Mouse (Mus musculus) G1E (cell line): ENCODE measurements at regions not wholly inside any gene's neighbourhood (a gene's known extent, or its start where the extent isn't known, plus 50 kb on each side); places are given as distances from the start of the nearest gene placed in this dataset.

ENCODE experiments used
- ATAC-seq: 2 replicates; pipeline ENCODE4 v1.8.0; 2016; ENCODE audit warnings: mild to moderate bottlenecking; ENCODE audit not compliant: insufficient number of reproducible peaks, poor library complexity, low FRiP score, severe bottlenecking; ENCODE audit errors: extremely low read depth
- DNase-seq: peaks from one replicate; pipeline ENCODE4 v3.0.0; 2012; ENCODE audit warnings: low spot score
- H3K27me3 ChIP-seq: 2 replicates; pipeline ENCODE4 v1.6.1; 2012; ENCODE audit warnings: mild to moderate bottlenecking, low read length, inconsistent platforms; ENCODE audit not compliant: insufficient read depth
- H3K36me3 ChIP-seq: replicated peaks from 2 replicates; pipeline ENCODE3; 2012; ENCODE audit warnings: mild to moderate bottlenecking, inconsistent platforms
- H3K4me1 ChIP-seq: 2 replicates; pipeline ENCODE4 v1.6.1; 2012; ENCODE audit warnings: low read depth, low read length, inconsistent platforms, mixed read lengths; ENCODE audit not compliant: insufficient read depth
- H3K4me3 ChIP-seq: 2 replicates; pipeline ENCODE4 v1.5.1; 2012; ENCODE audit warnings: low read depth, mild to moderate bottlenecking, inconsistent platforms, low read length, moderate library complexity, mixed read lengths
- H3K9me3 ChIP-seq: replicated peaks from 2 replicates; pipeline ENCODE4 v1.6.1; 2012; ENCODE audit warnings: inconsistent platforms
- CTCF ChIP-seq: IDR thresholded peaks from 2 replicates; pipeline ENCODE4 v1.5.1; 2012; ENCODE audit warnings: low read depth, low read length, inconsistent platforms, mixed read lengths
- GATA1 ChIP-seq: IDR thresholded peaks from 2 replicates; pipeline ENCODE4 v1.6.1; 2012; ENCODE audit warnings: borderline replicate concordance, low read length, inconsistent platforms, mixed read lengths
- GATA2 ChIP-seq: IDR thresholded peaks from 2 replicates; pipeline ENCODE4 v1.6.1; 2012; ENCODE audit warnings: low read depth, low read length, inconsistent platforms, borderline replicate concordance
- POLR2AphosphoS5 ChIP-seq: IDR thresholded peaks from 2 replicates; pipeline ENCODE4 v1.6.1; 2012; ENCODE audit warnings: low read depth, low read length, inconsistent platforms; ENCODE audit not compliant: insufficient replicate concordance
- TAL1 ChIP-seq: conservative IDR thresholded peaks from 2 replicates; pipeline ENCODE4 v1.6.1; 2012; ENCODE audit warnings: low read depth, low read length, inconsistent platforms, mixed read lengths

GRCm38 (mm10) chr12:107127591-107127990 is 360.8 kb upstream of the 3110018I06Rik start:
- DNase-seq (no peak), ATAC-seq (no peak)
- peaks cover 80% of the 10 kb centered on the region for H3K9me3 ChIP-seq

GRCm38 (mm10) chr12:107129232-107129631 is 359.2 kb upstream of the 3110018I06Rik start:
- H3K4me3 ChIP-seq: no peak overlapping the region
- no peaks in the 10 kb centered on the region for H3K36me3 ChIP-seq
- TF ChIP-seq TAL1 (no peak), GATA1 (no peak), GATA2 (no peak), POLR2AphosphoS5 (no peak)
- no peak for ATAC-seq
- H3K4me1 ChIP-seq: no peaks in the 10 kb centered on the region
- no peak for DNase-seq
- no peaks in the 10 kb centered on the region for H3K27me3 ChIP-seq
- H3K9me3 ChIP-seq: peaks cover 82% of the 10 kb centered on the region

More at GRCm38 (mm10) chr12:107127591-107127990, 360.8 kb upstream of the 3110018I06Rik start:
- Histone ChIP-seq H3K4me3 (no peak overlapping the region), H3K27me3 (no peaks in the 10 kb centered on the region), H3K4me1 (no peaks in the 10 kb centered on the region), H3K36me3 (no peaks in the 10 kb centered on the region)
- no peak for TF ChIP-seq CTCF
- no peak for TF ChIP-seq GATA2
- TF ChIP-seq GATA1: no peak
- TF ChIP-seq POLR2AphosphoS5: no peak
- no peak for TF ChIP-seq TAL1

- H3K27me3 ChIP-seq: no peaks in the 10 kb centered on the region
- no peaks in the 10 kb centered on the region for H3K4me1 ChIP-seq
- H3K36me3 ChIP-seq: no peaks in the 10 kb centered on the region
- no peak for TF ChIP-seq POLR2AphosphoS5
- TF ChIP-seq GATA1: no peak
- no peak for TF ChIP-seq TAL1
- no peak for TF ChIP-seq GATA2
- no peak for TF ChIP-seq CTCF
- ATAC-seq: no peak
- H3K4me3 ChIP-seq: no peak overlapping the region
- peaks cover 78% of the 10 kb centered on the region for H3K9me3 ChIP-seq
- DNase-seq: no peak
Measured at GRCm38 (mm10) chr12:107131351-107131750, 357.1 kb upstream of the 3110018I06Rik start.

GRCm38 (mm10) chr12:107131841-107132240 is 356.6 kb upstream of the 3110018I06Rik start:
- peaks cover 78% of the 10 kb centered on the region for H3K9me3 ChIP-seq
- DNase-seq (no peak), ATAC-seq (no peak)
- no peak overlapping the region for H3K4me3 ChIP-seq
- no peaks in the 10 kb centered on the region for H3K27me3 ChIP-seq
- H3K4me1 ChIP-seq: no peaks in the 10 kb centered on the region
- no peaks in the 10 kb centered on the region for H3K36me3 ChIP-seq
- TF ChIP-seq GATA1 (no peak), POLR2AphosphoS5 (no peak)

GRCm38 (mm10) chr12:107132501-107132900 is 355.9 kb upstream of the 3110018I06Rik start:
- H3K9me3 ChIP-seq: peaks cover 80% of the 10 kb centered on the region
- no peak overlapping the region for H3K4me3 ChIP-seq
- no peak for DNase-seq
- no peaks in the 10 kb centered on the region for H3K27me3 ChIP-seq
- no peaks in the 10 kb centered on the region for H3K4me1 ChIP-seq
- no peaks in the 10 kb centered on the region for H3K36me3 ChIP-seq
- no peak for TF ChIP-seq TAL1
- no peak for TF ChIP-seq CTCF
- TF ChIP-seq GATA1: no peak
- TF ChIP-seq GATA2: no peak
- no peak for TF ChIP-seq POLR2AphosphoS5
- ATAC-seq: no peak

- no peaks in the 10 kb centered on the region for H3K27me3 ChIP-seq
- no peak overlapping the region for H3K4me3 ChIP-seq
- ATAC-seq: no peak
- H3K9me3 ChIP-seq: peaks cover 82% of the 10 kb centered on the region
- H3K36me3 ChIP-seq: no peaks in the 10 kb centered on the region
- no peak for TF ChIP-seq POLR2AphosphoS5
- TF ChIP-seq GATA1: no peak
- DNase-seq: no peak
- no peaks in the 10 kb centered on the region for H3K4me1 ChIP-seq
Measured at GRCm38 (mm10) chr12:107134353-107134752, 354.1 kb upstream of the 3110018I06Rik start.

GRCm38 (mm10) chr12:107138677-107139400 is 349.6 kb upstream of the 3110018I06Rik start:
- TF ChIP-seq GATA2: no peak
- no peak for TF ChIP-seq TAL1
- TF ChIP-seq GATA1: no peak
- Histone ChIP-seq H3K4me3 (no peak overlapping the region), H3K27me3 (no peaks in the 10 kb centered on the region), H3K9me3 (peaks cover 84% of the 10 kb centered on the region), H3K36me3 (no peaks in the 10 kb centered on the region), H3K4me1 (no peaks in the 10 kb centered on the region)
- DNase-seq (no peak), ATAC-seq (no peak)
